ENCODE assay signal across 29 mouse cellular contexts in genomic region chr9:30353965-30354364, GRCm38 (mm10).
"Had no signal": no experiment of that assay in that cellular context is flagged by ENCODE, and none has a peak within 500 bp of the region (broad histone marks: within the 10 kb centered on the region; RNA-seq: fewer than 3 reads in every experiment).

No protein-coding gene starts in this region.

- H3K36me3 ChIP-seq: embryonic facial prominence, embryonic 12.5 days; embryonic facial prominence, embryonic 13.5 days; embryonic facial prominence, embryonic 15.5 days; forebrain, embryonic 10.5 days; forebrain, embryonic 12.5 days; forebrain, embryonic 15.5 days had no signal

- H3K27ac ChIP-seq: embryonic facial prominence, embryonic 12.5 days; embryonic facial prominence, embryonic 13.5 days; embryonic facial prominence, embryonic 15.5 days; forebrain, embryonic 10.5 days; forebrain, embryonic 12.5 days; forebrain, embryonic 13.5 days; forebrain, embryonic 15.5 days; gastrocnemius, adult 2 months; heart, adult 2 months had no signal

- H3K4me3 ChIP-seq: embryonic facial prominence, embryonic 12.5 days; embryonic facial prominence, embryonic 13.5 days; embryonic facial prominence, embryonic 15.5 days; erythroblast, embryonic 14.5 days; forebrain, embryonic 10.5 days; forebrain, embryonic 12.5 days; forebrain, embryonic 13.5 days; forebrain, embryonic 15.5 days; gastrocnemius, adult 2 months; heart, adult 2 months had no signal

- H3K4me2 ChIP-seq: embryonic facial prominence, embryonic 12.5 days; embryonic facial prominence, embryonic 13.5 days; embryonic facial prominence, embryonic 15.5 days; forebrain, embryonic 12.5 days; forebrain, embryonic 13.5 days; forebrain, embryonic 15.5 days had no signal

- H3K9ac ChIP-seq: embryonic facial prominence, embryonic 12.5 days; embryonic facial prominence, embryonic 13.5 days; embryonic facial prominence, embryonic 15.5 days; forebrain, embryonic 12.5 days; forebrain, embryonic 13.5 days; forebrain, embryonic 15.5 days; forebrain, postnatal 0 days had no signal

- DNase-seq: cerebellum, adult 18-20 months; cerebellum, adult 2 months; cerebellum, adult 8-10 months; cerebellum, adult 9-10 months; cerebellum, adult 9-11 months; cerebellum, postnatal 10 days; cerebellum, postnatal 14 days; cerebellum, postnatal 25 days; cerebellum, postnatal 36 days; embryo, embryonic 11 days; forebrain, postnatal 0 days; gastrocnemius, adult 2 months; gastrocnemius, postnatal 10 days; gastrocnemius, postnatal 14 days; gastrocnemius, postnatal 25 days; gastrocnemius, postnatal 36 days; heart, adult 11 months; heart, adult 18-20 months; heart, adult 2 months had no signal

- H3K27me3 ChIP-seq: embryonic facial prominence, embryonic 12.5 days; embryonic facial prominence, embryonic 13.5 days; embryonic facial prominence, embryonic 15.5 days; forebrain, embryonic 12.5 days; forebrain, embryonic 13.5 days; forebrain, embryonic 15.5 days had no signal

- H3K9me3 ChIP-seq: embryonic facial prominence, embryonic 12.5 days; embryonic facial prominence, embryonic 13.5 days; embryonic facial prominence, embryonic 15.5 days; forebrain, embryonic 10.5 days; forebrain, embryonic 12.5 days; forebrain, embryonic 13.5 days; forebrain, embryonic 15.5 days had no signal

- ATAC-seq: forebrain, embryonic 13.5 days; forebrain, embryonic 14.5 days; forebrain, embryonic 15.5 days; forebrain, embryonic 16.5 days; forebrain, postnatal 0 days had no signal

- H3K4me1 ChIP-seq: embryonic facial prominence, embryonic 12.5 days; embryonic facial prominence, embryonic 13.5 days; embryonic facial prominence, embryonic 15.5 days; forebrain, embryonic 10.5 days; forebrain, embryonic 12.5 days; forebrain, embryonic 13.5 days; forebrain, embryonic 15.5 days had no signal
